Mouse (Mus musculus): ENCODE results near the gene Ggt5.

Ggt5 gene

DNA sequence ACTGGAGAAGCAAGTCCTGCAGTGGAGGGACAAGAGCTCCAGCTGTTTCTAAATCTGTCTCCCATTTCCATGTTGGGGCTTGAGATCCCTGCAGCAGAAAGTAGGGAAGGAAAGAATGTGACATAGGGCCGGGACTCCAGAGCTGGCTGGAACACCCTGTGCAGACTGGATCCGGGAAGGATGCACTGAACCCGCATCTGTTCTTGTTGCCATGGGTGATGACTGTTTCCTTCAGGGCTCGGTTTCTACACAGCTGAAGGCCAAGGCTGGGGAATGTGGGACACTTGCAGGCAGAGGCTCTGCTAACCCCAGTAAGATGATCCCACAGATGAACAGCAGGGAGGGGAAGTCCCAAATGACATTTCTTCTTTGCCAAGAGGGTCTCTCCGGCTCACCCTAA is 43.5 kb downstream of the Ggt5 start:
- no peak for DNase-seq

DNA sequence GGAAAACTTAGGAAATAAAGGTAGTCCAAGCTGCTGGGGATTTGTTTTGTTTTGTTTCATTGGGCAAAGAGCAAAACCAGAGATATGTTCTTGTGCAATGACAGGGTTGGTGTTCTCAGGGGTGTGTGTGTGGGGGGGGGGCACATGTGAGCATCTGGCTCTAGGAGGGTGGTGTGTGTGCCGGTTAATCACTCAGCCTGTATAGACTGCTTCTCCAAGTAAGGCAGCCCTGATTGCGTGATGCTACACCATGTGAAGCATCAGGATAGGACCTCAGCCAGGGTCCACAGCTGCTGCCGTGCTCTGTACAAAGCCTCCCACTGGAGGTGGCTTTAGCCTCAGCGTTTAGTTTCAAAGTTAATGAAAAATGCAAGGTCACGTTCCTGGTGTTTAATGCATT is 43.9 kb downstream of the Ggt5 start:
- no peak for DNase-seq

GRCm38 (mm10) chr10:75633576-75634139 is 44.5 kb downstream of the Ggt5 start:
- no peak for DNase-seq

- peak; percentile 18 for DNase-seq
Measured at GRCm38 (mm10) chr10:75634610-75635009, 45.5 kb downstream of the Ggt5 start.

DNA sequence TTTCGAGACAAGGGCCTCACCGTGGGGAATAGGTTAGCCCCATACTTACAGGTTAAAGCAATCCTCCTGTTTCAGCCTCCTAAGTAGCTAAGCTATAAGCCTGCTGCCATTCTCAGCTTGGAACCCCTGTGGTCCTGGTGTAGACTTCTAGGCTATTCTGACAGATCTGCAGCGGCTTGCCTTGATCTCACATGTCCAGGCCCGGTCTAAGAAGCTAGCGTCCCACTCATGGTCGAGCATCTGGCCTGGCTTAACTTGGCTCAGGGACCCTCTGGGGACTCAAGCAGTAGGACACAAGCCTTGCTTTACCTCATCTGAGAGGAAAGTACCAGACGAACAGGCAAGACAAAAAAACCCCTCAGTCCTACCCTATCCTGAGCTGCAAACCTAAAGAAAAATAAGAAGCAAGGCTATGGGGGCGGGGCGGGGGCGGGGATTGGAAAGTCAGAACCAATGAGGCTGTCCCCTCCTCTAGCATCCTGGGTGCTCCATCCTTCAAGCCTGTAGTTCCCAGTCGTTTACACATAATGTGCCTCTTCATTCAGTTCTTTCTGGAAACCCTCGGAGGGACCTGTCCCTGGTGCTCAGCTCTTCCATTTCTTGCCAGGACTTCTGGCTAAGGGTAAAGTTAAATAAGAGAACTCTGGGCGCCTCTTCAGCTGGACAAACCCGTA is 46.0 kb downstream of the Ggt5 start:
- peak; percentile 31 for DNase-seq

DNA sequence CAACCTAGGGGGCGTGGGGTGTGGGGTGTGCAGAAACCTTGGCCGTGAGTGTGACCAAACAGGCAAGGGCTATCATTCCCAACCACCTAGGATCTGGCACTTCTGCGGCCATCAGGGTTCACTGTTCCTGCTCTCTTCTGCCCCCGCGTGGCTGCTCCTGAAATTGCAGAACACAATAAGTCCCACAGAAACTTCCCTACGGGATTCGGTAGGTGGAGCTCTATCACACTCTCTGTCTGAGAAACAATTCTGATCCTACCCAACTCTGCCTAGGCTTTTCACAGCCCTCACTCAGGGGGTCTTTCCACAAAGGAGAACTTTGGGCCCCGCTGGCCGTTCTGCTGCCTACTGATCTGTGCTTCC is 46.5 kb downstream of the Ggt5 start:
- peak; percentile 85 for DNase-seq

- peak; percentile 22 for DNase-seq
Measured at GRCm38 (mm10) chr10:75636084-75636786, 47.1 kb downstream of the Ggt5 start.

DNA sequence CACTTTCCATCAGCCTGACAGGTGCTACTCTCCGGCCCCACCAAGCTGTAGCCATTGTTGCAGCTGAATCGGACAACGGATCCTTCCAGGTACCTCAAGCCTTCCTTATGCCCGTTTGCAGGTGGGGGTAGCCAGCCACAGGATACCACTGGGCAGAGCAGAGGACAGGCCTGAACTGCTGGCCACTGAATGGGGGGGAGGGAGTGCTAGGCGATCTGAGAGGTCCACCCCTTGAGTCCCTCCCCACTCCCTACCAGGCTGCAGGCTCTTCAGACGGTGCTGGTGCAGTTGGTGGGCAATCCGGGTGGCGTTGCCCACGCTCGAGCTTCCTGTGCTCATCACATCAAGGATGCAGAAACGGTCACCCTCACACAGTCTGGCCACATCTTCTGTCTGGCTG is 48.6 kb downstream of the Ggt5 start:
- peak; percentile 20 for DNase-seq

DNA sequence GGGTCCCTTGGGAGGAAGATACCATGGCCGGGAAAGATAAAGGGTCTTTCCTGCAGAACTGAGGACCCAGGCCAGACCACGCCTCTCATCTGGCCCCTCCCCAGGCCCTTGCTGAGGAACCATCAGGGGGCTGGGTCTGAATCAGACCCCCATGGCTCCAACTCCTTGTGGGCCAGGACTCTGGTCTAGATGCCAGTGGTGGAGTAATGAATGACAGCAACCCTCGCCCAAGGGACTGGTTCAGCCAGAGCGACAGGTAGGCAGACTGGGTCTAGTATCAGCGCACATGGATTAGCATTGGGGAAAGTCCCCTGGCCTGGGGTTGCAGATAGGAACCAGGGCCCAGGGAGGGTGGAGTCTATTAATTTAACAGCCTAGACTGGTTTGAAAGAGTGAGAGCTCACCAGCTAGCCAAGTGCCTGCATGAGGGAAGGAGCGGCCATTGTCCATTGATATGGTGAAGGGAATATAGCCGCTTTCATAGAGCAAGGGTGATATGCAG is 52.6 kb downstream of the Ggt5 start:
- DNase-seq: peak; percentile 40

DNA sequence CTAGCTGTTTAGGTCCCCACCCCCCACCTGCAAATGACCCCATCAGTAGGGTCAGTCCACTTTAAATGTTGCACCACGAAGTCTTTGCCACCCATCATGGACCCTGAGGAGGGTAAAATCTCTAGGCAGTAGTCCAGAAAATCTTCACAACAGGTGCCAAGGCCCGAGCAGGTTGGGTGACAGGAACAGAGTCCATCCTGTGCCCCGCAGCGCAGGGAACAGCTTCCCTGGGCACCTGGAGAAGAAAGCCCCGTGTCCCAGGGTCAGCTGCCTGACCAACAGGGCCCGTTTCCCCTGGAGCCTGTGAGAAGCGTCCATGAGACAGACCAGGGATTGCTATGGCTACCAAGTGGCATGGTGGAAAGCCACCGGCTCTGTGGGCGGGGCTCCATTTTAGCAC is 53.3 kb downstream of the Ggt5 start:
- peak; percentile 54 for DNase-seq

DNA sequence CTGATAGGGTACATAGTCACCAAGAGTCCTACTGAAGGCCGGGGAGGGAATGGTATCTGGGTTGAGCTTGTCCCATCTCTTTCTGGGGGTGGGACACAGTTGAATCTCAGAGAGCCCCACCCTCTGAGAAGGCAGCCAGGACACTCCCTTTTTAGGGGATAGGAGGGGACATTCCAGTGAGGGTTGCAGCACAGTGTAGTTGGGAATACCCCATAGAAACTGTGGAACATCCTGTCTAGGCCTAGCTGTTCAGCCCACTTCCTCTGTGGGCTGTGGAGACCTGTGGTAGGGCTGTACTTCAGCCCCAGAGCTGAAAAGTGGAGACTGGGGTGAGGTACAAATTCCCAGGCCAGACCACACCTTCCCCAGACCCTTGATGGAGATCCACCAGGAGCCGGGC is 53.8 kb downstream of the Ggt5 start:
- DNase-seq: no peak

GRCm38 (mm10) chr10:75643741-75644343 is 54.7 kb downstream of the Ggt5 start, which contains the start of gene Susd2:
TSS of gene Susd2 (minus strand) at chr10:75644008.
- DNase-seq: peak; percentile 92

- peak; percentile 18 for DNase-seq
Measured at GRCm38 (mm10) chr10:75645616-75646015, 56.5 kb downstream of the Ggt5 start.

- DNase-seq: peak; percentile 57
Measured at GRCm38 (mm10) chr10:75646406-75646805, 57.3 kb downstream of the Ggt5 start.

- DNase-seq: peak; percentile 76
Measured at GRCm38 (mm10) chr10:75647362-75647761, 58.2 kb downstream of the Ggt5 start.

GRCm38 (mm10) chr10:75648091-75648490 is 59.0 kb downstream of the Ggt5 start:
- peak; percentile 44 for DNase-seq

DNA sequence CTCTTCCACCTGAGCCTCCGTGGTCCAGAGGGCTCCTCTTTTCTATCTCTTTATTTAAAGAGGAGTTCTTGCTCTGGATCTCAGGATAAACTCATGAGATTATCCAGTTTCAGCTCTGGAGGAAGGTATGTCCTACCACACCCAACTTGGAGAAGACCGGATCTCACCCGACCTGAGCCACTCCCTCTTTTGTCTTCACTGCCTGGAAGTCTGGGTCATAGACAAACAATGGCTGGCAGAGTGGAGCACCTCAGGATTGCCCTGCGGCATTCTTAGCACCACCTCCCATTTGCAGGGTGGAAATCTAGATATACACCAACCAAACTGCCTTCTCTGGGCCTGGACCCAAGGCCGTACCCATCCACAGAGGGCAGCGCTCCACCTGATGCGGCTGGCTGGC is 59.9 kb downstream of the Ggt5 start:
- DNase-seq: peak; percentile 19

DNA sequence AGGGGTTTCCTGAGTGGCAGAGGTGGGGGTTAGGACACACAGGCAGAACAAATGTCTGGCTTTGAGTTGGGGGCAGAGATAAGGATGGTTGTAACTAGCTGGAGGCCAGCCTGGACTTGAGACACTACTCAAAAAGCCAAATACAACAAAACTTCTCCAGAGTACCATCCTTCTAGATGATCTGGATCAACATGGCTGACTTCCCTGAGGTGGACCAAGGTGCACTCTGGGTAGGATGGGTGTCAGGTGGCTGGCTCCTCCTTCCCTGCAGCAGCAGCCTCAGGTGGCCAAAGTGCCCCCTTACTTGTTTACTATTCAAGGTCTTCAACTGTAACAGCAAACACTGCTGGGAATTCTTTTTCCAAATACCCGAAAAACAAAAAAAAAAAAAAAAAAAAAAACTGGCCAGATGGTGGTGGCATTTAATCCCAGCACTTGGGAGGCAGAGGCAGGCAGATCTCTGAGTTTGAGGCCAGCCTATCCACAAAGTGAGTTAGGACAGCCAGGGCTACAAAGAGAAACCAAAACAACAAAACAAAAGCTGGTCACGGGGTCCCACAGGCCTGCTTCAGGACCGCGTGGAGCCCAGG is 60.4 kb downstream of the Ggt5 start:
- DNase-seq: no peak

DNA sequence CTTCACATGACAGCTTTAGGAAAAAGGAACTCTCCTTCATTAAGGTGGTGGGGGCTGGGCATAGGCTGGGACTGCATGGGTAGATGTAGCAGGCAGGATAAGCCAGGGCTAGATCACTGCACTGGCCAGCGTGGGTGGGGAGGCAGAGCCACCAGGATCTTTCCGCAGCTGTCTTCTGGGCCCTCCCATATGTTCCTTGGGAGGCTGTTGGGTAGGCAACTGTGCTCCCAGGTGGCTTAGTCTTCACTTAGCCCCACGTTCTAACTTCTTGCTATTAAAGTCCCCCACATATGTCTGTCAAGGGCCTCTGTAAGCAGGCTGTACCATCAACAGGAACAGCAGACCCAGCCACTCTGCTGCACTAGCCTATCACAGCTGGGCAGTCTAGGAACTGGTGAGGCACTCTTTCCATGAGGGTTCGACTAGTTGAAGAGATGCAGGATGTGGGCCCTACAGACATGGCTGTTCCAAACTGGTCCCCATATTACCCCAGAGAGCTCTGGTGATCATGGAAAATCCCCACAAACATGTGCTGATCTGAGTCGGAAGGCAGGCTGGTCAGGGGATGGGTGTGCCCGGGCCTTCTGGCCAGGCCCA is 61.3 kb downstream of the Ggt5 start:
- no peak for DNase-seq

DNA sequence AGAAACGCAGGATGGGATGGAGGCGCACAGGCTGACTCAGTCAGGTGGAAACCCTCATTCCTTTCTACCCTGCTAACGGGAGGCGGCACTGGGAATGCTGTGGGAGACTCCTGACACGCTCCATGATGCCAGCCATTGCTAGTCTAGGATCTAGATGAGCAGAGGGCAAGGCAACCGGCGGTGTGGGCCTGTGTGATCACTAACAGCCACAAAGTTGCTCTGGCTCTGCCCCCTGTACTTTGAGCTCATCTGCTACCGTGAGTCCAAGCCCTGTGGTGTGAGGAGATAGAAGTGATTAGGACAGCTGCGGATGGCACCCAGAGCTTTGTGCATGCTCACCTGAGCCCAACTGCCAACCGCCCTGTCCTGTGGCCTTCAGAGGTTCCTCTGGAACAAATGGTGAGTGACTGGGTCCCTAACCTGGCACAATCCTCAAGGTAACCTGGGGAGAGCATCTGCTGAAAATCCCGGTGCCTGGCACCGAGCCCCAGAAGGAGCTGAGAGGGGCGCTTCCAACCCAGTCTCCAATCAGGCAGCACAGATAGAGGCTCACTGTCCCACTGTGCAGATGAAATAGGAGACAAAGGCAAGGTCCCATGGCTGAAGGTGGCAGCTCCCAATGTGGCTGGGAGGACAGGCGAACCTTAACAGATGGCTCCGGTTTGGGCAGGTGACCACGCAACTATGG is 62.4 kb downstream of the Ggt5 start:
- DNase-seq: no peak

GRCm38 (mm10) chr10:75654053-75654452 is 64.9 kb downstream of the Ggt5 start:
- DNase-seq: no peak

DNA sequence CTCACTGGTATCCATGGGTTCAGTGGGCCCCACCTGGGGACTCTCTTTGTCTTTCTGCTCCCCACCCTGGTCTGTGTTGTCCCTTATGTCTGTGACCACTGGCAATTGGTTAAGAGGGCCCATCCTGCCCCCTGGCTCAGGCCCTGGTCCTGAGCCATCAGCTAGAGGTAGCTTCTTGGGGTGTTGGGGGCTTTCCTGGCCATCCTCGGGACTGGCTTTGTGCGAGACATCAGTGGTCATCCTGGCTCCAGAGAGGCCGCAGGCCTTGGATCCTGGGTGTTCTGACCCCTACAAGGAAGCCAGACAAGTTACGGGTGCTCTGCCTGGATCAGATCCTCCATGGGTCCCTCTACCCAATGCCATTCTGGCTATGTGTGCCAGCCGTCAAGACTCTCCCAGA is 68.0 kb downstream of the Ggt5 start:
- no peak for DNase-seq

All from cerebellum, adult 11-12 months (tissue).